Mouse (Mus musculus): ENCODE measurements around the gene Rundc3b.

The Rundc3b gene

GRCm38 (mm10) chr5:8622596-8623231 lies at the start of gene Rundc3b:
TSS of gene Rundc3b (minus strand) at chr5:8622952.
- ATAC-seq (ENCODE audit: low TSS enrichment): peak; percentile 94

GRCm38 (mm10) chr5:8669606-8670005 lies 46.9 kb upstream of the Rundc3b start:
- no peak for ATAC-seq (ENCODE audit: low TSS enrichment)

GRCm38 (mm10) chr5:8667758-8668474 lies 45.2 kb upstream of the Rundc3b start:
- ATAC-seq (ENCODE audit: low TSS enrichment): no peak

- ATAC-seq (ENCODE audit: low TSS enrichment): no peak
These were observed 41.9 kb upstream of the Rundc3b start for GRCm38 (mm10) chr5:8664678-8665077.

- ATAC-seq (ENCODE audit: low TSS enrichment): no peak; the same call in 1 of the 2 replicates
These were observed 38.0 kb upstream of the Rundc3b start for GRCm38 (mm10) chr5:8660738-8661151.

GRCm38 (mm10) chr5:8659911-8660737 lies 37.4 kb upstream of the Rundc3b start, which contains the start of gene Abcb1a:
TSS of gene Abcb1a (plus strand) at chr5:8660077.
- ATAC-seq (ENCODE audit: low TSS enrichment): peak; percentile 89

- ATAC-seq (ENCODE audit: low TSS enrichment): no peak
These were observed 29.3 kb upstream of the Rundc3b start for GRCm38 (mm10) chr5:8652085-8652484.

- no peak for ATAC-seq (ENCODE audit: low TSS enrichment)
These were observed 26.0 kb upstream of the Rundc3b start for GRCm38 (mm10) chr5:8648774-8649173.

GRCm38 (mm10) chr5:8648300-8648699 lies 25.5 kb upstream of the Rundc3b start:
- no peak for ATAC-seq (ENCODE audit: low TSS enrichment)

GRCm38 (mm10) chr5:8634489-8634975 lies 11.8 kb upstream of the Rundc3b start:
- no peak for ATAC-seq (ENCODE audit: low TSS enrichment)

- no peak for ATAC-seq (ENCODE audit: low TSS enrichment)
These were observed 10.1 kb upstream of the Rundc3b start for GRCm38 (mm10) chr5:8632901-8633300.

GRCm38 (mm10) chr5:8622071-8622595 lies 619 bp downstream of the Rundc3b start:
- ATAC-seq (ENCODE audit: low TSS enrichment): peak; percentile 88

- no peak for ATAC-seq (ENCODE audit: low TSS enrichment)
These were observed 51.6 kb downstream of the Rundc3b start for GRCm38 (mm10) chr5:8571118-8571517.

- no peak for ATAC-seq (ENCODE audit: low TSS enrichment)
These were observed 55.9 kb downstream of the Rundc3b start for GRCm38 (mm10) chr5:8566867-8567266.

- no peak for ATAC-seq (ENCODE audit: low TSS enrichment)
These were observed 78.2 kb downstream of the Rundc3b start for GRCm38 (mm10) chr5:8544512-8544911.

GRCm38 (mm10) chr5:8542631-8543207 lies 80.0 kb downstream of the Rundc3b start:
- ATAC-seq (ENCODE audit: low TSS enrichment): no peak

- ATAC-seq (ENCODE audit: low TSS enrichment): no peak
These were observed 81.3 kb downstream of the Rundc3b start for GRCm38 (mm10) chr5:8541120-8542117.

GRCm38 (mm10) chr5:8519006-8519405 lies 103.7 kb downstream of the Rundc3b start:
- no peak for ATAC-seq (ENCODE audit: low TSS enrichment)

- ATAC-seq (ENCODE audit: low TSS enrichment): no peak
These were observed 131.0 kb downstream of the Rundc3b start for GRCm38 (mm10) chr5:8491778-8492177.

GRCm38 (mm10) chr5:8489471-8490110 lies 133.2 kb downstream of the Rundc3b start:
- ATAC-seq (ENCODE audit: low TSS enrichment): peak; percentile 71
